ENCODE assay signal across 9 mouse cellular contexts in genomic region chr17:44300723-44301122, GRCm38 (mm10).
DNase-seq lines count a peak whose midpoint lies in the region; ATAC-seq and TF ChIP-seq lines count a peak whose summit lies in the region.
"Had no signal": no experiment of that assay in that cellular context is flagged by ENCODE, and none has a peak within 500 bp of the region (broad histone marks: within the 10 kb centered on the region; RNA-seq: fewer than 3 reads in every experiment).

No protein-coding gene starts in this region.

- peak; percentile 80 for DNase-seq in kidney, postnatal 0 days (ENCODE audit: low spot score)
- no peak for DNase-seq in kidney, adult 11 months
- DNase-seq in embryonic facial prominence, embryonic 11.5 days (ENCODE audit: low spot score): peak; percentile 60
- DNase-seq in heart, postnatal 4 days: peak; percentile 66
- DNase-seq in lung, postnatal 25 days (ENCODE audit: low spot score): peak; percentile 10
- DNase-seq in B cell, adult 2 months: no peak
- no peak for DNase-seq in gastrocnemius, postnatal 36 days
- no peak for DNase-seq in right cerebral cortex, adult 2 months (ENCODE audit: low spot score in 2 of 2)

- H3K9ac ChIP-seq in kidney, postnatal 0 days (ENCODE audit: low read depth, low read length): no peak overlapping the region
- H3K9ac ChIP-seq in embryonic facial prominence, embryonic 11.5 days (replicated peaks; ENCODE audit: low read length): no peak overlapping the region

- H3K9me3 ChIP-seq in kidney, postnatal 0 days (replicated peaks; ENCODE audit: low read length): no peaks in the 10 kb centered on the region
- no peaks in the 10 kb centered on the region for H3K9me3 ChIP-seq in embryonic facial prominence, embryonic 11.5 days (replicated peaks; ENCODE audit: control insufficient read depth, low read length)

- H3K36me3 ChIP-seq in kidney, postnatal 0 days (ENCODE audit: insufficient read depth, low read length): no peaks in the 10 kb centered on the region
- no peaks in the 10 kb centered on the region for H3K36me3 ChIP-seq in embryonic facial prominence, embryonic 11.5 days (replicated peaks; ENCODE audit: control insufficient read depth, insufficient read depth, low read depth, low read length)

- no peak for TF ChIP-seq CTCF in kidney, postnatal 0 days (IDR thresholded peaks at IDR 0.05; ENCODE audit: low read depth)

- peaks cover 7% of the 10 kb centered on the region; the same call in 1 of the 2 replicates for H3K4me1 ChIP-seq in kidney, postnatal 0 days (replicated peaks; ENCODE audit: insufficient read depth, low read length)
- no peaks in the 10 kb centered on the region; the same call in none of the 2 replicates for H3K4me1 ChIP-seq in embryonic facial prominence, embryonic 11.5 days (ENCODE audit: control insufficient read depth, insufficient read depth, low read length)

- H3K27ac ChIP-seq in kidney, postnatal 0 days: no peak overlapping the region
- peak overlapping the region; percentile 59; the same call in 1 of the 2 replicates for H3K27ac ChIP-seq in embryonic facial prominence, embryonic 11.5 days (replicated peaks; ENCODE audit: low read depth, low read length)
- H3K27ac ChIP-seq: macrophage had no signal

- 31% methylated on average over 4 of the region's 4 CpGs for WGBS in kidney, postnatal 0 days
- WGBS in embryonic facial prominence, embryonic 11.5 days: 35% methylated on average over 4 of the region's 4 CpGs

- 0 out of 2 replicates have a peak, but pooled peaks have one; percentile 36 for ATAC-seq in kidney, postnatal 0 days (replicated peaks; ENCODE audit: low FRiP score, low read depth)
- ATAC-seq in embryonic facial prominence, embryonic 11.5 days (replicated peaks; ENCODE audit: insufficient number of reproducible peaks, low FRiP score, low TSS enrichment, low read depth): peak; percentile 56; the same call in 1 of the 2 replicates

- H3K27me3 ChIP-seq in kidney, postnatal 0 days (ENCODE audit: insufficient read depth, low read length): no peaks in the 10 kb centered on the region
- no peaks in the 10 kb centered on the region for H3K27me3 ChIP-seq in embryonic facial prominence, embryonic 11.5 days (ENCODE audit: control insufficient read depth, insufficient read depth, low read length)

- H3K4me2 ChIP-seq in kidney, postnatal 0 days (ENCODE audit: low read length): no peak overlapping the region
- H3K4me2 ChIP-seq in embryonic facial prominence, embryonic 11.5 days (ENCODE audit: low read depth, low read length): no peak overlapping the region

- intact Hi-C loops in gastrocnemius, postnatal 36 days (cut with DNase I): no loop called here

- H3K4me3 ChIP-seq in kidney, postnatal 0 days (replicated peaks; ENCODE audit: low read depth, low read length): no peak overlapping the region
- no peak overlapping the region for H3K4me3 ChIP-seq in embryonic facial prominence, embryonic 11.5 days (ENCODE audit: low read depth, low read length)

Comparison
In these comparisons a context has a peak if more than half of its experiments do, and no peak if none do; other contexts are left out.
1. DNase-seq: peak in kidney, postnatal 0 days (single experiment), embryonic facial prominence, embryonic 11.5 days (single experiment), heart, postnatal 4 days (single experiment) and lung, postnatal 25 days (single experiment); none in kidney, adult 11 months (single experiment), B cell, adult 2 months (0 of 2), gastrocnemius, postnatal 36 days (0 of 2) and right cerebral cortex, adult 2 months (0 of 2).